Mouse (Mus musculus): ENCODE data around the gene 2900011O08Rik.

GRCm38 (mm10) chr16:14004170-14004569 is 17.8 kb downstream of the 2900011O08Rik start:
- no peak for TF ChIP-seq EP300 (IDR thresholded peaks at IDR 0.05; ENCODE audit: insufficient read depth, low read depth, low read length)
- peak; percentile 37 for TF ChIP-seq CTCF (IDR thresholded peaks at IDR 0.05)
- TF ChIP-seq POLR2A (IDR thresholded peaks at IDR 0.05; ENCODE audit: insufficient read depth, low read depth, low read length), result no peak
